Mouse (Mus musculus): ENCODE measurements at regions not wholly inside any gene's neighbourhood (a gene's known extent, or its start where the extent isn't known, plus 50 kb on each side); places are given as distances from the start of the nearest gene placed in this dataset.

GRCm38 (mm10) chr14:48607131-48607530, 66.5 kb downstream of the Otx2 start:
- Histone ChIP-seq H3K27me3 (ENCODE audit: control insufficient read depth) (no peaks in the 10 kb centered on the region), H3K36me3 (ENCODE audit: control insufficient read depth) (no peaks in the 10 kb centered on the region), H3K9me3 (ENCODE audit: control insufficient read depth, low read length) (no peaks in the 10 kb centered on the region), H3K4me1 (ENCODE audit: control insufficient read depth) (no peaks in the 10 kb centered on the region), H3K4me3 (replicated peaks) (no peak overlapping the region)
- TF ChIP-seq TAL1 (IDR thresholded peaks at IDR 0.05; ENCODE audit: low read length) (no peak), GATA1 (IDR thresholded peaks at IDR 0.05; ENCODE audit: low read length) (no peak)

DNA sequence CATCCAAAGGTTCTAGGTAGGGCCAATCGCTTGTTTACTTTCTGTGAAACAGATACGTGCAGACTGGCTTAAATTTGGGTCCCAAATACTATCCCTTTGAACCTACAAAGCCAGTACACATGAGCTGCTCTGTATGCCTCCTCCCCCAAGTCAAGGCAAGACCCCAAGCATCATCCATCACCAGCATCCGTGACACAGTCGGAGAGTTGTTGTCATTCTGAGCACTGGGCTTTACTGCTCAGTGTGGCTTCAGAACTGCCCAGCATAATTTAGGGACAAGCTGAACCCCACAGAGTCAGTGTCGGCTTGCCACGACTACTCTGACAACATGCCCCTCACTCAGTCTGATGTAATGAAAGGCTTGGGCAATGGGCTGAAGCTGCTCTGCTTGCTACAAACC, 70.1 kb downstream of the Otx2 start:
- no peak for TF ChIP-seq GATA1 (IDR thresholded peaks at IDR 0.05; ENCODE audit: low read length)
- no peak for TF ChIP-seq TAL1 (IDR thresholded peaks at IDR 0.05; ENCODE audit: low read length)
- Histone ChIP-seq H3K4me1 (ENCODE audit: control insufficient read depth) (no peaks in the 10 kb centered on the region), H3K9me3 (ENCODE audit: control insufficient read depth, low read length) (no peaks in the 10 kb centered on the region), H3K36me3 (ENCODE audit: control insufficient read depth) (no peaks in the 10 kb centered on the region), H3K4me3 (replicated peaks) (no peak overlapping the region), H3K27me3 (ENCODE audit: control insufficient read depth) (no peaks in the 10 kb centered on the region)

DNA sequence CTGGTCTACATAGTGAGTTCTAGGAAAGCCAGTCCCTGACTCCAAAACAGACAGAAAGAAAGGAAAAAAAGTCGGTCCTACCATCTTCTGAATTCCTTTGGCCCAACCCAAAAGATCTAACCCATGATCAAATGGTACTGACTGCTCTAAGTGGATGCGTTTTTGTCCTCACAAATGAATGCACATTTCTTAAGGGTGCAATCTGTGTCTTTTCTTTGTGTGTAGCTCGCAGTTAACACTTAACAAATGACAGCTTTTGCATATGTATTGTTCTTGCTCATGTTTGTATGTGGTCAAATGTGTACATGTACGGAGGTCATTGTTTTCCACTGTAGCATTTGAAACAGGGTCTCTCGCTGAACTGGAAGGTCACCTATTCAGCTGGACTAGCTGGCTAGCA, 79.3 kb downstream of the Otx2 start:
- Histone ChIP-seq H3K4me1 (ENCODE audit: control insufficient read depth) (peaks cover 2% of the 10 kb centered on the region; the same call in 1 of the 2 replicates), H3K36me3 (ENCODE audit: control insufficient read depth) (no peaks in the 10 kb centered on the region), H3K27me3 (ENCODE audit: control insufficient read depth) (no peaks in the 10 kb centered on the region), H3K4me3 (replicated peaks) (no peak overlapping the region), H3K9me3 (ENCODE audit: control insufficient read depth, low read length) (no peaks in the 10 kb centered on the region)
- no peak for TF ChIP-seq TAL1 (IDR thresholded peaks at IDR 0.05; ENCODE audit: low read length)
- TF ChIP-seq GATA1 (IDR thresholded peaks at IDR 0.05; ENCODE audit: low read length): no peak

DNA sequence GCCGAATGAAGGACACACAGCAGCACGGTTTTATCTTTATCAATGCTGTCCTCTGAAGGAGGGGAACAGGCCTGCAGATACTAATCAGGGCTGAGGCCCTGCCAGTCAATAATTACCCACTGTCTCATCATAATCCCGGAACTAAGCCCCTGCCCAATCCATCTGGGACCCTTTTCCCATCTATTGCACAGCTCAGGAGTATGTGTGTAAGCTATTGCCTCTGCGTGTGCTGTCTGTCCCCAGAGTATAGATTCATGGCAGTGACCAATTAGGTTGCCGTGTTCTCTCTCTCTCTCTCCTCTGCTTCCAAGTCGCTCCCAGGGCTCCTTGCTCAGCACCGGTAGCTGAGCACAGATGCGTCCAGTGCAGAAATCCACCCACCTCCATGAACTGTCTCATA, 80.3 kb downstream of the Otx2 start:
- Histone ChIP-seq H3K36me3 (ENCODE audit: control insufficient read depth) (no peaks in the 10 kb centered on the region), H3K27me3 (ENCODE audit: control insufficient read depth) (no peaks in the 10 kb centered on the region), H3K9me3 (ENCODE audit: control insufficient read depth, low read length) (no peaks in the 10 kb centered on the region), H3K4me3 (replicated peaks) (no peak overlapping the region), H3K4me1 (ENCODE audit: control insufficient read depth) (peaks cover 2% of the 10 kb centered on the region; the same call in 1 of the 2 replicates)
- TF ChIP-seq TAL1 (IDR thresholded peaks at IDR 0.05; ENCODE audit: low read length) (no peak), GATA1 (IDR thresholded peaks at IDR 0.05; ENCODE audit: low read length) (no peak)

- Histone ChIP-seq H3K27me3 (ENCODE audit: control insufficient read depth) (no peaks in the 10 kb centered on the region), H3K36me3 (ENCODE audit: control insufficient read depth) (no peaks in the 10 kb centered on the region), H3K9me3 (ENCODE audit: control insufficient read depth, low read length) (no peaks in the 10 kb centered on the region), H3K4me1 (ENCODE audit: control insufficient read depth) (peaks cover 2% of the 10 kb centered on the region; the same call in 1 of the 2 replicates), H3K4me3 (replicated peaks) (no peak overlapping the region)
- no peak for TF ChIP-seq GATA1 (IDR thresholded peaks at IDR 0.05; ENCODE audit: low read length)
These were observed 82.0 kb downstream of the Otx2 start for GRCm38 (mm10) chr14:48591483-48592230.

DNA sequence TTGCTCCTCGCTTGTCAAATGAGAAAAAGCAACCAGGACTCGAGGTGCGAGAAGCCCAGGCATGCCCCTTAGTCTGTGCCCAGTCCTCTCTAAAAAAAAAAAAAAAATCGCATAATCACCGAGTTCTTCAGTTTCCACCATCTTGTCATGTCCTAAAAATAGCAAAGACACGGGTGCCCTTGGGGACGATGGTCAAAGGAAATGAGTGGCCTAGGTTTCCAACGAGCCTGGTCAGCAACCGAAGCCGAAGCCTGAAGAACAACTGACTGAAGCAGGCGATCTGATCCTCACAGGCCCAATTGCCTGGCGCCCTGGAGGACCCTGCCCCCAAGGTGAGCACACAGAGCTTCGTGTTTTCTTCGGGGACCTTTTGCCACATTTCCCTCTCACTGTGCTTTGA, 83.2 kb downstream of the Otx2 start:
- H3K27me3 ChIP-seq (ENCODE audit: control insufficient read depth): no peaks in the 10 kb centered on the region
- H3K4me1 ChIP-seq (ENCODE audit: control insufficient read depth): peaks cover 2% of the 10 kb centered on the region; the same call in 1 of the 2 replicates
- H3K36me3 ChIP-seq (ENCODE audit: control insufficient read depth): no peaks in the 10 kb centered on the region
- no peaks in the 10 kb centered on the region for H3K9me3 ChIP-seq (ENCODE audit: control insufficient read depth, low read length)
- no peak for TF ChIP-seq TAL1 (IDR thresholded peaks at IDR 0.05; ENCODE audit: low read length)
- H3K4me3 ChIP-seq (replicated peaks): no peak overlapping the region

GRCm38 (mm10) chr14:48589702-48590325, 83.8 kb downstream of the Otx2 start:
- peak overlapping the region; percentile 17 for H3K4me3 ChIP-seq (replicated peaks)
- H3K27me3 ChIP-seq (ENCODE audit: control insufficient read depth): no peaks in the 10 kb centered on the region
- TF ChIP-seq TAL1 (IDR thresholded peaks at IDR 0.05; ENCODE audit: low read length): no peak
- no peak for TF ChIP-seq GATA1 (IDR thresholded peaks at IDR 0.05; ENCODE audit: low read length)
- H3K36me3 ChIP-seq (ENCODE audit: control insufficient read depth): no peaks in the 10 kb centered on the region
- H3K9me3 ChIP-seq (ENCODE audit: control insufficient read depth, low read length): no peaks in the 10 kb centered on the region
- H3K4me1 ChIP-seq (ENCODE audit: control insufficient read depth): peaks cover 2% of the 10 kb centered on the region; the same call in 1 of the 2 replicates

GRCm38 (mm10) chr14:48585820-48586219, 87.8 kb downstream of the Otx2 start:
- peaks cover 7% of the 10 kb centered on the region for H3K4me1 ChIP-seq (ENCODE audit: control insufficient read depth)
- H3K4me3 ChIP-seq (replicated peaks): no peak overlapping the region
- H3K36me3 ChIP-seq (ENCODE audit: control insufficient read depth): no peaks in the 10 kb centered on the region
- H3K27me3 ChIP-seq (ENCODE audit: control insufficient read depth): no peaks in the 10 kb centered on the region
- TF ChIP-seq TAL1 (IDR thresholded peaks at IDR 0.05; ENCODE audit: low read length) (no peak), GATA1 (IDR thresholded peaks at IDR 0.05; ENCODE audit: low read length) (no peak)
- no peaks in the 10 kb centered on the region for H3K9me3 ChIP-seq (ENCODE audit: control insufficient read depth, low read length)

DNA sequence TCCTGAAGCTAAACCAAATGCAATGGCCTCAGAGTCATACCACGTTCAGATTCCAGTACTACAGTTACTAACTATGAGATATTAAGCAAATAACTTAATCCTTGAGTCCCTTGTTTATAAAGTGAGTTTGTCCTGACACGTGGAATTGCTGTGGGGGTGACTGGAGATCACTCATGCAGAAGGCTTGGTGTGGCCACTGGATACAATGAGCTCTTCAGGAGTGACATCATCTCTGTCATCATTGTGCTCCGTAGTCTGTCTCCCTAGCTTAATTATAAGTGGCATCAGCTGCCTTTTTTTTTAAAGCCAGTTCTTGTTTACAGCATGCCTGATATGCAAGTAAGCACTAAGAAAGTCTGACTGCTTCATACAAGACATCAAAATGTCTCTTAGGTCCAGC, 89.0 kb downstream of the Otx2 start:
- no peaks in the 10 kb centered on the region for H3K27me3 ChIP-seq (ENCODE audit: control insufficient read depth)
- peaks cover 17% of the 10 kb centered on the region for H3K4me1 ChIP-seq (ENCODE audit: control insufficient read depth)
- no peak overlapping the region for H3K4me3 ChIP-seq (replicated peaks)
- no peaks in the 10 kb centered on the region for H3K9me3 ChIP-seq (ENCODE audit: control insufficient read depth, low read length)
- TF ChIP-seq GATA1 (IDR thresholded peaks at IDR 0.05; ENCODE audit: low read length) (no peak), TAL1 (IDR thresholded peaks at IDR 0.05; ENCODE audit: low read length) (no peak)
- H3K36me3 ChIP-seq (ENCODE audit: control insufficient read depth): no peaks in the 10 kb centered on the region

All from erythroblast, embryonic 14.5 days (primary cell).